Mouse (Mus musculus): Measurements from ENCODE around the gene Lrrc26. TPM values are rescaled to one million over a fixed set of nuclear protein-coding genes. Genes with fewer than 3 reads are reported as not detected.

Gene Lrrc26
- polyA plus RNA-seq, 1 experiment from 2014 or later, result 0.46 TPM

GRCm38 (mm10) chr2:25328440-25328839, 38.7 kb downstream of the Lrrc26 start:
- ATAC-seq (ENCODE audit: insufficient read depth) (no peak), DNase-seq (peak; percentile 61)

DNA sequence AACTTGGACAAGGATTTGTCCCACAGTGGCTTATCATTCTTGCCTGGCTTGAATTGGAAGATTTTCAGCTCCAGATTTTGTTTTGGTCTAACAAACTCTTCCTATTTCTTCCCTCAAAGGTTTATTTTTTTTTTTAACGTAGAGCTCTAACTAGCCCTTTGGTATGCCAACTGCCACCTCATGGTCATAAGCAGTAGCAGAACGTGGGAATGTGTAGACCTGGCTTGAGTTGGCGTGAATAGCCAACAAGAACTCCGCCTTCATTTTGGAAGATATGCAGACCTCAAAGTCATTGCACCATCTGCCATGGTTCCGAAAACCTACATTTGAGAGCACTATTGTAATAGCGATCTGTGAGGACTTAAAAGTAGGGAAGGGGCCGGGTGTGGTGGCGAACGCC, 41.8 kb downstream of the Lrrc26 start:
- no peaks in the 10 kb centered on the region for H3K9me3 ChIP-seq (ENCODE audit: low read depth, low read length)
- WGBS, result 51% methylated on average over 9 of the region's 9 CpGs

More at GRCm38 (mm10) chr2:25328440-25328839, 38.7 kb downstream of the Lrrc26 start:
- H3K4me3 ChIP-seq (ENCODE audit: low read depth, low read length), result no peak overlapping the region
- H3K9ac ChIP-seq, result no peak overlapping the region
- WGBS, result 38% methylated on average over 7 of the region's 7 CpGs
- no peak overlapping the region for H3K27ac ChIP-seq (ENCODE audit: low read depth)
- H3K4me2 ChIP-seq, result no peak overlapping the region
- H3K36me3 ChIP-seq (ENCODE audit: insufficient read depth), result no peaks in the 10 kb centered on the region; the same call in 1 of the 2 replicates
- H3K9me3 ChIP-seq (ENCODE audit: low read depth, low read length), result no peaks in the 10 kb centered on the region
- peak; percentile 55 for TF ChIP-seq CTCF (IDR thresholded peaks at IDR 0.05; ENCODE audit: low read depth)
- H3K4me1 ChIP-seq (ENCODE audit: insufficient read depth), result peaks cover 8% of the 10 kb centered on the region; the same call in 1 of the 2 replicates
- H3K27me3 ChIP-seq (ENCODE audit: insufficient read depth, low read length), result no peaks in the 10 kb centered on the region

GRCm38 (mm10) chr2:25332286-25333160, 42.8 kb downstream of the Lrrc26 start, which contains the start of gene Man1b1:
Gene Man1b1 (plus strand): TSS chr2:25332338.
- peaks cover 39% of the 10 kb centered on the region for H3K36me3 ChIP-seq (ENCODE audit: insufficient read depth)
- under 1% methylated on average over 78 of the region's 78 CpGs for WGBS

More for the DNA sequence above, 41.8 kb downstream of the Lrrc26 start:
- peak; percentile 14 for DNase-seq
- peak overlapping the region; percentile 71 for H3K4me2 ChIP-seq
- H3K4me1 ChIP-seq (ENCODE audit: insufficient read depth), result peaks cover 12% of the 10 kb centered on the region; the same call in 1 of the 2 replicates
- no peaks in the 10 kb centered on the region for H3K27me3 ChIP-seq (ENCODE audit: insufficient read depth, low read length)
- H3K36me3 ChIP-seq (ENCODE audit: insufficient read depth), result peaks cover 29% of the 10 kb centered on the region
- H3K27ac ChIP-seq (ENCODE audit: low read depth), result no peak overlapping the region
- H3K4me3 ChIP-seq (ENCODE audit: low read depth, low read length), result peak overlapping the region; percentile 96
- ATAC-seq (ENCODE audit: insufficient read depth), result no peak
- H3K9ac ChIP-seq, result peak overlapping the region; percentile 96
- TF ChIP-seq CTCF (IDR thresholded peaks at IDR 0.05; ENCODE audit: low read depth), result 0 out of 2 replicates have a peak, but pooled peaks have one; percentile 8

DNA sequence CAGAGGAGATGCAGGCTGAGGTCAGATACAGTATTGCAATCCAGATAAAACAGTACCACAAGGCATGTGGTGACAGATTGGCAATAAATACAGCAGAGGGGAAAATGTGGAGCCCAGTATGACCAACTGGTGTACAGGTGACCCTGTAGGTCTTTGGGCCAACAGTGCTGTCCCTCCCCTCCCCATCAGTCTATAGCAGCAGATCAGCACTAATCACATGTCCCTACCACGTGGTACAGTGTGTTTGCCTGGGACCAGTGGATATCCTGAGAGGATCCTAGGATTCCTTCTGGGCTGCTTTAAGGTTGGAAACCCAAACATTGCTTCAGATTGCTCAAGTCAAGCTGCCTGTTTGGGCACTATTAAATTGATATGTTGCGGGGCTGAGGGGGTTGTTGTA, 43.9 kb downstream of the Lrrc26 start:
- Histone ChIP-seq H3K27ac (ENCODE audit: low read depth) (no peak overlapping the region), H3K4me1 (ENCODE audit: insufficient read depth) (peaks cover 12% of the 10 kb centered on the region; the same call in 1 of the 2 replicates), H3K9me3 (ENCODE audit: low read depth, low read length) (no peaks in the 10 kb centered on the region), H3K27me3 (ENCODE audit: insufficient read depth, low read length) (no peaks in the 10 kb centered on the region), H3K4me2 (peak overlapping the region; percentile 96), H3K9ac (peak overlapping the region; percentile 81), H3K36me3 (ENCODE audit: insufficient read depth) (peaks cover 49% of the 10 kb centered on the region), H3K4me3 (ENCODE audit: low read depth, low read length) (peak overlapping the region; percentile 96)
- no peak for ATAC-seq (ENCODE audit: insufficient read depth)
- 78% methylated on average over 2 of the region's 2 CpGs for whole genome bisulfite sequencing
- no peak for DNase-seq
- TF ChIP-seq CTCF (IDR thresholded peaks at IDR 0.05; ENCODE audit: low read depth), result no peak

More at GRCm38 (mm10) chr2:25332286-25333160, 42.8 kb downstream of the Lrrc26 start, which contains the start of gene Man1b1:
- peak; percentile 60 for TF ChIP-seq CTCF (IDR thresholded peaks at IDR 0.05; ENCODE audit: low read depth)
- Histone ChIP-seq H3K4me3 (ENCODE audit: low read depth, low read length) (peak within 1 kb of the TSS; percentile 96), H3K4me1 (ENCODE audit: insufficient read depth) (peaks cover 12% of the 10 kb centered on the region; the same call in 1 of the 2 replicates), H3K27ac (ENCODE audit: low read depth) (peak within 1 kb of the TSS; percentile 84), H3K9ac (peak within 1 kb of the TSS; percentile 96), H3K4me2 (peak within 1 kb of the TSS; percentile 96), H3K27me3 (ENCODE audit: insufficient read depth, low read length) (no peaks in the 10 kb centered on the region), H3K9me3 (ENCODE audit: low read depth, low read length) (no peaks in the 10 kb centered on the region)
- peak; percentile 98 for ATAC-seq (ENCODE audit: insufficient read depth)
- peak; percentile 100 for DNase-seq

- Histone ChIP-seq H3K36me3 (ENCODE audit: insufficient read depth) (peaks cover 86% of the 10 kb centered on the region), H3K4me1 (ENCODE audit: insufficient read depth) (peaks cover 5% of the 10 kb centered on the region; the same call in 1 of the 2 replicates), H3K27me3 (ENCODE audit: insufficient read depth, low read length) (no peaks in the 10 kb centered on the region), H3K4me3 (ENCODE audit: low read depth, low read length) (no peak overlapping the region), H3K9me3 (ENCODE audit: low read depth, low read length) (no peaks in the 10 kb centered on the region), H3K27ac (ENCODE audit: low read depth) (no peak overlapping the region), H3K4me2 (no peak overlapping the region), H3K9ac (no peak overlapping the region)
- DNase-seq (no peak), ATAC-seq (ENCODE audit: insufficient read depth) (no peak)
- WGBS, result 94% methylated on average over 6 of the region's 6 CpGs
- TF ChIP-seq CTCF (IDR thresholded peaks at IDR 0.05; ENCODE audit: low read depth), result no peak
Observed at GRCm38 (mm10) chr2:25338303-25338702, 48.6 kb downstream of the Lrrc26 start.

Other genes with a start within 250 kb of the Lrrc26 start
- gene Nsmf, start 235.6 kb upstream of the Lrrc26 start, polyA plus RNA-seq (2014; fragmentation: Nextera tagmentation; extraction: Ambion mirVana), result 59.9 and 67.8 TPM in 2 replicates
- not detected in 2 replicates for gene Entpd8, start 209.6 kb upstream of the Lrrc26 start, polyA plus RNA-seq (2014; fragmentation: Nextera tagmentation; extraction: Ambion mirVana)
- gene Noxa1, start 194.8 kb upstream of the Lrrc26 start, polyA plus RNA-seq (2014; fragmentation: Nextera tagmentation; extraction: Ambion mirVana), result 0.41 and 0.68 TPM in 2 replicates
- 13.7 and 14.9 TPM in 2 replicates for gene Nrarp, start 109.2 kb upstream of the Lrrc26 start, polyA plus RNA-seq (2014; fragmentation: Nextera tagmentation; extraction: Ambion mirVana)
- 7.5 and 8.2 TPM in 2 replicates for gene Tor4a, start 93.0 kb upstream of the Lrrc26 start, polyA plus RNA-seq (2014; fragmentation: Nextera tagmentation; extraction: Ambion mirVana)
- 96.6 and 108 TPM in 2 replicates for gene Nelfb, start 78.4 kb upstream of the Lrrc26 start, polyA plus RNA-seq (2014; fragmentation: Nextera tagmentation; extraction: Ambion mirVana)
- gene Stpg3, start 75.3 kb upstream of the Lrrc26 start, polyA plus RNA-seq (2014; fragmentation: Nextera tagmentation; extraction: Ambion mirVana), result not detected in 2 replicates
- gene Fam166a, start 71.2 kb upstream of the Lrrc26 start, polyA plus RNA-seq (2014; fragmentation: Nextera tagmentation; extraction: Ambion mirVana), result 0.47 TPM in 1 of 2 replicates, not detected in the other
- gene Tubb4b, start 65.2 kb upstream of the Lrrc26 start, polyA plus RNA-seq (2014; fragmentation: Nextera tagmentation; extraction: Ambion mirVana), result 593 and 610 TPM in 2 replicates
- not detected in 2 replicates for gene Slc34a3, start 55.6 kb upstream of the Lrrc26 start, polyA plus RNA-seq (2014; fragmentation: Nextera tagmentation; extraction: Ambion mirVana)
- not detected in 2 replicates for gene Rnf224, start 53.1 kb upstream of the Lrrc26 start, polyA plus RNA-seq (2014; fragmentation: Nextera tagmentation; extraction: Ambion mirVana)
- 7.7 and 9.9 TPM in 2 replicates for gene Rnf208, start 47.7 kb upstream of the Lrrc26 start, polyA plus RNA-seq (2014; fragmentation: Nextera tagmentation; extraction: Ambion mirVana)
- gene Cysrt1, start 47.5 kb upstream of the Lrrc26 start, polyA plus RNA-seq (2014; fragmentation: Nextera tagmentation; extraction: Ambion mirVana), result not detected in 2 replicates
- gene AL732309.1, start 43.1 kb upstream of the Lrrc26 start, polyA plus RNA-seq (2014; fragmentation: Nextera tagmentation; extraction: Ambion mirVana), result 3.5 and 3.6 TPM in 2 replicates
- 14.5 and 16.4 TPM in 2 replicates for gene Tmem203, start 34.5 kb upstream of the Lrrc26 start, polyA plus RNA-seq (2014; fragmentation: Nextera tagmentation; extraction: Ambion mirVana)
- gene Tprn, start 27.3 kb upstream of the Lrrc26 start, polyA plus RNA-seq (2014; fragmentation: Nextera tagmentation; extraction: Ambion mirVana), result 4.7 and 5.0 TPM in 2 replicates
- 217 and 229 TPM in 2 replicates for gene Ssna1, start 17.5 kb upstream of the Lrrc26 start, polyA plus RNA-seq (2014; fragmentation: Nextera tagmentation; extraction: Ambion mirVana)
- 109 and 119 TPM in 2 replicates for gene Anapc2, start 17.4 kb upstream of the Lrrc26 start, polyA plus RNA-seq (2014; fragmentation: Nextera tagmentation; extraction: Ambion mirVana)
- gene Tmem210, start 1.8 kb upstream of the Lrrc26 start, polyA plus RNA-seq (2014; fragmentation: Nextera tagmentation; extraction: Ambion mirVana), result not detected in 2 replicates
- 0.78 and 0.84 TPM in 2 replicates for gene Grin1, start 29.3 kb downstream of the Lrrc26 start, polyA plus RNA-seq (2014; fragmentation: Nextera tagmentation; extraction: Ambion mirVana)
- 70.9 and 76.4 TPM in 2 replicates for gene Man1b1, start 42.4 kb downstream of the Lrrc26 start, polyA plus RNA-seq (2014; fragmentation: Nextera tagmentation; extraction: Ambion mirVana)
- gene Dpp7, start 66.4 kb downstream of the Lrrc26 start, polyA plus RNA-seq (2014; fragmentation: Nextera tagmentation; extraction: Ambion mirVana), result 13.9 and 16.6 TPM in 2 replicates
- gene Uap1l1, start 75.8 kb downstream of the Lrrc26 start, polyA plus RNA-seq (2014; fragmentation: Nextera tagmentation; extraction: Ambion mirVana), result 17.4 and 20.1 TPM in 2 replicates
- gene Sapcd2, start 82.4 kb downstream of the Lrrc26 start, polyA plus RNA-seq (2014; fragmentation: Nextera tagmentation; extraction: Ambion mirVana), result 42.0 and 45.5 TPM in 2 replicates
- gene Entpd2, start 106.0 kb downstream of the Lrrc26 start, polyA plus RNA-seq (2014; fragmentation: Nextera tagmentation; extraction: Ambion mirVana), result 0.92 and 1.2 TPM in 2 replicates
- 19.5 and 20.5 TPM in 2 replicates for gene Npdc1, start 109.4 kb downstream of the Lrrc26 start, polyA plus RNA-seq (2014; fragmentation: Nextera tagmentation; extraction: Ambion mirVana)
- not detected in 2 replicates for gene Fut7, start 133.4 kb downstream of the Lrrc26 start, polyA plus RNA-seq (2014; fragmentation: Nextera tagmentation; extraction: Ambion mirVana)
- 3.9 and 4.6 TPM in 2 replicates for gene Abca2, start 138.8 kb downstream of the Lrrc26 start, polyA plus RNA-seq (2014; fragmentation: Nextera tagmentation; extraction: Ambion mirVana)
- 20.0 and 30.2 TPM in 2 replicates for gene Clic3, start 166.9 kb downstream of the Lrrc26 start, polyA plus RNA-seq (2014; fragmentation: Nextera tagmentation; extraction: Ambion mirVana)
- gene Paxx, start 171.2 kb downstream of the Lrrc26 start, polyA plus RNA-seq (2014; fragmentation: Nextera tagmentation; extraction: Ambion mirVana), result 15.8 and 23.5 TPM in 2 replicates
- 3.3 and 3.4 TPM in 2 replicates for gene Ptgds, start 180.1 kb downstream of the Lrrc26 start, polyA plus RNA-seq (2014; fragmentation: Nextera tagmentation; extraction: Ambion mirVana)
- gene Lcn12, start 204.0 kb downstream of the Lrrc26 start, polyA plus RNA-seq (2014; fragmentation: Nextera tagmentation; extraction: Ambion mirVana), result not detected in 2 replicates
- 75.8 and 77.7 TPM in 2 replicates for gene Fbxw5, start 210.8 kb downstream of the Lrrc26 start, polyA plus RNA-seq (2014; fragmentation: Nextera tagmentation; extraction: Ambion mirVana)
- gene C8g, start 211.8 kb downstream of the Lrrc26 start, polyA plus RNA-seq (2014; fragmentation: Nextera tagmentation; extraction: Ambion mirVana), result 3.9 and 5.5 TPM in 2 replicates

Data from lung, embryonic 14.5 days (tissue).